Mouse (Mus musculus) liver, embryonic 14.5 days (tissue): ENCODE data around the gene Fcrla.
"Not testable (repeated sequence)": the region's sequence is repeated elsewhere in the genome, so short reads cannot be mapped to it uniquely, and the experiment has no call there.

Experiments used
- CTCF ChIP-seq: IDR thresholded peaks from 2 replicates; pipeline ENCODE4 v1.5.1; 2016; ENCODE audit warnings: antibody characterized with exemption, low read depth, control low read depth
- EP300 ChIP-seq: IDR thresholded peaks from 2 replicates; pipeline ENCODE4 v1.6.1; 2016; ENCODE audit warnings: antibody characterized with exemption, low read depth

GRCm38 (mm10) chr1:170975350-170975749 is 48.0 kb upstream of the Fcrla start:
- not testable (repeated sequence) for TF ChIP-seq CTCF, EP300
